Mouse (Mus musculus) myocyte (in vitro differentiated cells): ENCODE data around the gene Kcnk2.
"Not testable (repeated sequence)": the region's sequence is repeated elsewhere in the genome, so short reads cannot be mapped to it uniquely, and the experiment has no call there.

Experiments used
- CEBPB ChIP-seq: IDR thresholded peaks from 2 replicates; pipeline ENCODE4 v1.6.1; 2011; ENCODE audit warnings: mild to moderate bottlenecking, moderate library complexity; ENCODE audit not compliant: poor library complexity, insufficient read depth, severe bottlenecking
- E2F4 ChIP-seq: IDR thresholded peaks from one replicate; pipeline ENCODE4 v1.6.1; 2011; ENCODE audit warnings: mild to moderate bottlenecking, control low read depth, moderate library complexity; ENCODE audit not compliant: insufficient read depth
- MYOD1 ChIP-seq, 3 experiments: IDR thresholded peaks; one replicate each; pipeline ENCODE4 v1.6.1; 2011; ENCODE audit warnings: control low read depth in 2 of 3, low read depth in 2 of 3, mild to moderate bottlenecking in 2 of 3, moderate library complexity in 1 of 3; ENCODE audit not compliant: insufficient read length in 2 of 3, control insufficient read depth in 1 of 3
- MYOG ChIP-seq, 3 experiments: IDR thresholded peaks; one replicate each; pipeline ENCODE4 v1.6.1; 2011; ENCODE audit warnings: control low read depth in 2 of 3, low read depth in 2 of 3, mild to moderate bottlenecking in 2 of 3; ENCODE audit not compliant: insufficient read length in 2 of 3, control insufficient read depth in 1 of 3, insufficient read depth in 1 of 3
- POLR2A ChIP-seq: IDR thresholded peaks from one replicate; pipeline ENCODE4 v1.6.1; 2011; ENCODE audit warnings: low read depth, mild to moderate bottlenecking, control low read depth, moderate library complexity; ENCODE audit not compliant: insufficient read length
- POLR2AphosphoS2 ChIP-seq: IDR thresholded peaks from one replicate; pipeline ENCODE4 v1.6.1; 2011; ENCODE audit warnings: low read depth, control low read depth; ENCODE audit not compliant: insufficient read length
- REST ChIP-seq: IDR thresholded peaks from one replicate; pipeline ENCODE4 v1.6.1; 2011; ENCODE audit warnings: mild to moderate bottlenecking, control low read depth, moderate library complexity; ENCODE audit not compliant: insufficient read depth, insufficient read length
- TCF12 ChIP-seq: IDR thresholded peaks from one replicate; pipeline ENCODE4 v1.6.1; 2011; ENCODE audit warnings: mild to moderate bottlenecking, control low read depth; ENCODE audit not compliant: poor library complexity, insufficient read depth, severe bottlenecking
- TCF3 ChIP-seq: IDR thresholded peaks from one replicate; pipeline ENCODE4 v1.6.1; 2011; ENCODE audit warnings: low read depth, control low read depth; ENCODE audit not compliant: insufficient read length
- USF1 ChIP-seq: IDR thresholded peaks from one replicate; pipeline ENCODE4 v1.6.1; 2011; ENCODE audit warnings: low read depth, mild to moderate bottlenecking, control low read depth, moderate library complexity

GRCm38 (mm10) chr1:189243206-189243605 lies 158.9 kb downstream of the Kcnk2 start:
- TF ChIP-seq POLR2AphosphoS2; POLR2A; CEBPB; MYOG (IDR thresholded peaks at IDR 0.05; ENCODE audit: control insufficient read depth in 1 of 3, insufficient read depth in 1 of 3, insufficient read length in 2 of 3, low read depth in 2 of 3); TCF3; USF1; REST; MYOD1 (IDR thresholded peaks at IDR 0.05; ENCODE audit: control insufficient read depth in 1 of 3, insufficient read length in 2 of 3, low read depth in 2 of 3); E2F4; TCF12: not testable (repeated sequence)
